Mouse (Mus musculus) embryonic fibroblast, embryonic 13.5 days (primary cell): ENCODE data around the gene H2-M10.2.

ENCODE experiments used
- CTCF ChIP-seq: IDR thresholded peaks from 2 replicates; pipeline ENCODE4 v1.5.1; 2011; ENCODE audit warnings: mild to moderate bottlenecking, control low read depth, low read length, moderate library complexity, borderline replicate concordance; ENCODE audit not compliant: insufficient read depth
- POLR2A ChIP-seq: IDR thresholded peaks from 2 replicates; pipeline ENCODE4 v1.6.1; 2011; ENCODE audit warnings: low read depth, mild to moderate bottlenecking, control low read depth, low read length, moderate library complexity

GRCm38 (mm10) chr17:36286390-36286789, at the start of gene H2-M10.2:
- TF ChIP-seq POLR2A, result no peak
- TF ChIP-seq CTCF, result no peak
